ENCODE assay signal across 14 mouse cellular contexts in the genomic region with DNA sequence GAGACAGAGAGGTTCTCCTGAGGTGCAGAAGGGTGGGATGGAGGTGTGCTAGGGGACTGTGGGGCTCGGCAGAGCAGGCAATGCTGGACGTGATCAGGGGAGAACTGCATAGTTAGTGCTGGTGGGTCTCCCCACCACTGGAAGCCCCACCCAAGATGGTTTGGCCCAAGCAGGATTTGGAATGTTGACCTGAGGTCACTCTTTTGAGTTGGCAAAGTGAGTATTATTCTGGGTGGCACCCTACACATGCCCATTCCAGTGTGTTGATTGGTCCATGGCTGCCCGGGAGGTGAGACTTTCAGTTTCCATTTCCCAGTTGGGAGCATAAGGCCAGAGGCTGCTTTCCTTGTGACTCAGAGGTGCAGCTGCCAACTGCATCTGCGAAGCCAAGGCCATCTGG. TPM values are rescaled to one million over a fixed set of nuclear protein-coding genes. Genes with fewer than 3 reads are reported as not detected.
DNase-seq lines count a peak whose midpoint lies in the region; ATAC-seq and TF ChIP-seq lines count a peak whose summit lies in the region.
"Not testable (repeated sequence)": the region's sequence is repeated elsewhere in the genome, so short reads cannot be mapped to it uniquely, and the experiment has no call there.
"Had no signal": no experiment of that assay in that cellular context is flagged by ENCODE, and none has a peak within 500 bp of the region (broad histone marks: within the 10 kb centered on the region; RNA-seq: fewer than 3 reads in every experiment).

A gene (plus strand): TSS at position 301 of the 400 bp plus-strand sequence.

- ATAC-seq in CD4-positive, CD25-positive, alpha-beta regulatory T cell, adult 4 months; inflammation-experienced regulatory T-cells, adult 6 months: not testable (repeated sequence)

- not testable (repeated sequence) for TF ChIP-seq CTCF in kidney, adult 2 months (conservative IDR thresholded peaks at IDR 0.05; ENCODE audit: insufficient read depth, insufficient read length, low read depth, low read length); liver, adult 2 months (IDR thresholded peaks at IDR 0.05; ENCODE audit: low read depth, low read length)

- WGBS in kidney, adult 2 months = 86% methylated on average over 3 of the region's 4 CpGs
- WGBS in liver, adult 2 months = 0% methylated on average over 1 of the region's 4 CpGs

- H3K27me3 ChIP-seq in kidney, adult 2 months (replicated peaks; ENCODE audit: control insufficient read depth, insufficient read depth, low read length); liver, adult 2 months (ENCODE audit: control insufficient read depth, insufficient read depth, low read length); myocyte (ENCODE audit: control insufficient read depth, insufficient read depth, insufficient read length): not testable (repeated sequence)

- H3K4me2 ChIP-seq in myocyte (ENCODE audit: low read depth) = peak within 1 kb of the TSS; percentile 67

- not testable (repeated sequence) for H3K79me2 ChIP-seq in liver, adult 2 months (ENCODE audit: control insufficient read depth, insufficient read depth, low read length); myocyte (ENCODE audit: control insufficient read depth, insufficient read depth)

- H3K27ac ChIP-seq in kidney, adult 2 months (ENCODE audit: insufficient read depth, low read depth, low read length) = not testable (repeated sequence)
- peak within 1 kb of the TSS; percentile 96 for H3K27ac ChIP-seq in liver, adult 2 months (replicated peaks; ENCODE audit: insufficient read depth, low read depth, low read length)

- DNase-seq in kidney, adult 2 months; liver, adult 2 months (ENCODE audit: extremely low read depth, low read depth, low spot score): not testable (repeated sequence)

- not testable (repeated sequence) for H3K36me3 ChIP-seq in kidney, adult 2 months (ENCODE audit: control insufficient read depth, insufficient read depth, low read length); liver, adult 2 months (ENCODE audit: control insufficient read depth, insufficient read depth, low read length); myocyte (ENCODE audit: control insufficient read depth, insufficient read depth)

- not testable (repeated sequence) for H3ac ChIP-seq in myocyte (ENCODE audit: control insufficient read depth, insufficient read length)

- TF ChIP-seq POLR2A in kidney, adult 2 months (IDR thresholded peaks at IDR 0.05; ENCODE audit: low read depth, low read length); liver, adult 2 months (IDR thresholded peaks at IDR 0.05; ENCODE audit: extremely low read depth, insufficient read depth, low read length); myocyte (IDR thresholded peaks at IDR 0.05; ENCODE audit: insufficient read length, low read depth): not testable (repeated sequence)

- H3K4me3 ChIP-seq in kidney, adult 2 months (ENCODE audit: insufficient read depth, low read depth, low read length) = peak within 1 kb of the TSS; percentile 33; the same call in 1 of the 2 replicates
- H3K4me3 ChIP-seq in liver, adult 2 months (ENCODE audit: insufficient read depth, low read depth, low read length) = peak within 1 kb of the TSS; percentile 63
- peak within 1 kb of the TSS; percentile 14 for H3K4me3 ChIP-seq in myocyte

- H3K4me1 ChIP-seq in kidney, adult 2 months (ENCODE audit: control insufficient read depth, insufficient read depth, low read length) = not testable (repeated sequence)
- H3K4me1 ChIP-seq in liver, adult 2 months (ENCODE audit: control insufficient read depth, insufficient read depth, low read length) = peaks cover 15% of the 10 kb centered on the region

- peak within 1 kb of the TSS; percentile 64 for H3K9ac ChIP-seq in liver, adult 2 months (ENCODE audit: low read depth, low read length)

RNA-seq across cellular contexts. Expression of the gene that starts here (rescaled TPM):
- polyA plus RNA-seq in CD4-positive, CD25-positive, alpha-beta regulatory T cell, adult 4 months (2017; shearing (Covaris generic)) = 10 to 100 TPM; 50.3 to 80.6 TPM
- 10 to 100 TPM in 2 of 3 experiments, 1 to 10 TPM in 1; 8.5 to 51.6 (median 42.3) TPM for polyA plus RNA-seq in inflammation-experienced regulatory T-cells, adult 6 months (2017; shearing (Covaris generic))
- polyA plus RNA-seq in kidney, adult 2 months (2012; rRNA removed) = 2.1 and 2.8 TPM in 2 replicates
- 133 and 148 TPM in 2 replicates for total RNA-seq in liver, adult 2 months (2014; rRNA removed)
- 125 and 174 TPM in 2 replicates for polyA plus RNA-seq in liver, adult 2 months (2012; rRNA removed)
- polyA plus RNA-seq in myocyte (2012; fragmentation: generic; extraction: Trizol) = 63.1 TPM
- total RNA-seq: ES-E14; forebrain, postnatal 0 days; MEL had no signal
- polyA plus RNA-seq: embryonic facial prominence, embryonic 10.5 days; embryonic facial prominence, embryonic 12.5 days; embryonic facial prominence, embryonic 14.5 days; forebrain, embryonic 11.5 days; forebrain, embryonic 13.5 days; forebrain, embryonic 15.5 days had no signal
